Mouse (Mus musculus): Measurements from ENCODE around the gene Gstcd.

GRCm38 (mm10) chr3:132934649-132935048, 157.2 kb downstream of the Gstcd start:
- TF ChIP-seq CTCF (IDR thresholded peaks at IDR 0.05; ENCODE audit: control insufficient read depth, insufficient read depth, insufficient read length) (no peak), MAX (IDR thresholded peaks at IDR 0.05) (no peak), USF1 (IDR thresholded peaks at IDR 0.05; ENCODE audit: low read depth) (no peak), CEBPB (IDR thresholded peaks at IDR 0.05; ENCODE audit: low read depth) (no peak), MYOG (IDR thresholded peaks at IDR 0.05; ENCODE audit: control insufficient read depth, extremely low read depth, insufficient read length) (no peak)

Data from C2C12 (cell line).